Mouse (Mus musculus) G1E-ER4 (cell line): ENCODE data around the gene Rrn3. TPM values are rescaled to one million over a fixed set of nuclear protein-coding genes. Genes with fewer than 3 reads are reported as not detected.

Experiments used
- GATA1 ChIP-seq: IDR thresholded peaks from one replicate; pipeline ENCODE4 v1.8.0; 2012; ENCODE audit warnings: low read length, inconsistent platforms
- polyA plus RNA-seq: library from polyadenylated mRNA; stranded (reverse); fragments of >175 nt; gene quantifications from 2 replicates; pipeline ENCODE4 v1.2.3, GENCODE M21; 2012

The Rrn3 gene
- 27.4 and 28.7 TPM in 2 replicates for polyA plus RNA-seq

- TF ChIP-seq GATA1 = no peak
Observed at GRCm38 (mm10) chr16:13780353-13781036, at the start of gene Rrn3. Gene Rrn3 (plus strand): TSS chr16:13780708.

- no peak for TF ChIP-seq GATA1
Observed at GRCm38 (mm10) chr16:13732786-13733185, 47.7 kb upstream of the Rrn3 start.

DNA sequence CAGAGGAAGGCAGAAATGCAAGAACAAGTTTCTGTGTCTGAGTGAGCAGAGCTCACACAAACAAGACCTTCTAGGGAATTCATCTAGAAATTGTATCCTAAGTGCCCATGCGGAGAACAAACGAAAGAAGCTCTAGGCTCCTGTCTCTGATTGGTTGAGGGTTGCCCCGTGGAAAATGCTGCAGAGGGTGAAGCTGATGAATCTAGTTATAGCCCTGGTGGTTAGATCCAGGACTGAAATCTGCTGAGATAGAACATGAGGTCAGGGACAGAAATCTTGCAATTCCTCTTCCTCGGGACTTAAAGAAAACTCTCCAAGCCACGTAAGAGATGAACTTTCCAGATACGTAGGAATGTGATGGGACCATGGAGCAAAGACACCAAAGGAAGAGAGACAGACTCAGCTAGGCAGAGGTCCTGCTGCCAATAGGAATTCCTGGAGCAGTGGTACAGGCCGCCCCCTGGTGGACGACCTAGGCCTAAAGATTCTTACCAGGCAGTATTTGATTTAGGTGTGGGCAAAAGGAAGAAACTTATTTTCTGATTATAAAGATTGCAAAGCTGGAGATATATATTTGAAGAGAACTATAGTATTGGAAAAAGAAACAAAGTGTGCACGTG is 46.9 kb upstream of the Rrn3 start:
- no peak for TF ChIP-seq GATA1

- no peak for TF ChIP-seq GATA1
Observed at GRCm38 (mm10) chr16:13735977-13736376, 44.5 kb upstream of the Rrn3 start.

DNA sequence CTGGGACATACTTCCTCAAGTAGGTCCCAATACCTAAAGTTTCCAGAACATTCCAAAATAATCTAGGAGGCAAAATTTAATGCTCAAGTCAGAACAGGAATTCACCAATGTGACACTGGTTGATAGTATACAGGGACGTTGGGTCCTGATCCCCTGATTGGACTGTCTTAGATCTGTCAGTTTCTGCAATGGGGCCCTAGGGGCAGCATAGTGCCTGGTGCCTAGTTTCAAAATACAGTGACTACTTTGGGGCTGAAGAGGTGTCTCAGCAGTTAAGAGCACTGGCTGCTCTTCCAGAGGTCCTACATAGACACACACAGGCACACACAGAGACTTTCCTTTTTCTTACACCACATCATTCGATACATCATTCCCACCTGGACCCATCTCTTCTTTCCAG is 39.7 kb upstream of the Rrn3 start:
- no peak for TF ChIP-seq GATA1

- TF ChIP-seq GATA1 = no peak
Observed at GRCm38 (mm10) chr16:13747708-13748107, 32.8 kb upstream of the Rrn3 start.

DNA sequence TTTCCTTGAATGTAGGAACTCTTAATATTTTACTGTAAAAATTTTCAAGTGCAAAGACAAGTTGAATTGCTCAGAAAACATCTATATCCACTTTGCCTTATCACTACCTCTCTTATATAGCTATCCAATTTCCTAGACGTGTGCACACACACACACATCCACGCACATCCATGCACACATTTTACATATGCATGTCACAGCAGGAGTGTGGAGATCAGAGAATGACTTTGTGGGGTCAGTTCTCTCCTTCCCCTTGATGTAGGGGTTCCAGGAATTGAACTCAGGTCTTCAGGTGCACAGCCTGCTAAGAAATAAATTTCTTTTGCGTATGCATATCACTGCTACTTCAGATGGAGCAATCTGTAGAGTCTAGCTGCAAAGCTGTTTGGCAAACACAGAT is 32.4 kb upstream of the Rrn3 start:
- no peak for TF ChIP-seq GATA1

- no peak for TF ChIP-seq GATA1
Observed at GRCm38 (mm10) chr16:13749306-13749705, 31.2 kb upstream of the Rrn3 start.

DNA sequence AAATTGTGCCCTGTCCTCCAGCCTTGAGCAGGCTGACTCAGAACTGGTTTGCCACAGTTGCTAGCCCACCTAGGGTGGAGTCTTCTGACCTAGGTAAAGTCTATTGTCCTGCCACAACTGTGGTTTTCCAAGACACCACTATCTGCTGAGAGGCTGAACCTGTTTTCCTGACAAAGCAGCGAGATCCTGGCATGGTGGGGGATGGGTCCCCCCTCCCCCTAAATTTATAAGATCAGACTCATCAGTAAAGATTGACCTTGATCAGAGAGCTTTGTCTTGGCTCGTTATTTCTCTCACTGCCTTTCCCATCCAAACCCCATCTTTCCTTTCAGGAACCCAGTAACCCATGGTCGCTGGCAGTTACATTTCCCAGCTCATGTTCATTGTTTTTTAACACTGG is 30.5 kb upstream of the Rrn3 start:
- no peak for TF ChIP-seq GATA1

- no peak for TF ChIP-seq GATA1
Observed at GRCm38 (mm10) chr16:13750626-13751025, 29.9 kb upstream of the Rrn3 start.

DNA sequence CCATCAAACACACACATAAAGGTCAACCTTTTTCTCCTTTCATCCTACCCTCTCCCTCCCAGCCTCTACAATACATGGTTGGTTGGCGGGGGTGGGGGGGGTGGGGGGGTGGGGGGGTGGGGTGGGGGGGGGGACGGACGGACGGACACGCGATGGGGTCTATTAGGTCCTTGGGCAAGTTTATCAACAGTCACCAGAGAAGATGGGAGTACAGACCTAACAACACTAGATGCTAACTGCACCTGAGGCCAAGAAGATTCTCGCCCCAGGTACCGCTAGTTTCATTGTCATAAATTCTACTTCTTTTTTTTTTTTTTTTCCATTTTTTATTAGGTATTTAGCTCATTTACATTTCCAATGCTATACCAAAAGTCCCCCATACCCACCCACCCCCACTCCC is 26.5 kb upstream of the Rrn3 start:
- no peak for TF ChIP-seq GATA1

DNA sequence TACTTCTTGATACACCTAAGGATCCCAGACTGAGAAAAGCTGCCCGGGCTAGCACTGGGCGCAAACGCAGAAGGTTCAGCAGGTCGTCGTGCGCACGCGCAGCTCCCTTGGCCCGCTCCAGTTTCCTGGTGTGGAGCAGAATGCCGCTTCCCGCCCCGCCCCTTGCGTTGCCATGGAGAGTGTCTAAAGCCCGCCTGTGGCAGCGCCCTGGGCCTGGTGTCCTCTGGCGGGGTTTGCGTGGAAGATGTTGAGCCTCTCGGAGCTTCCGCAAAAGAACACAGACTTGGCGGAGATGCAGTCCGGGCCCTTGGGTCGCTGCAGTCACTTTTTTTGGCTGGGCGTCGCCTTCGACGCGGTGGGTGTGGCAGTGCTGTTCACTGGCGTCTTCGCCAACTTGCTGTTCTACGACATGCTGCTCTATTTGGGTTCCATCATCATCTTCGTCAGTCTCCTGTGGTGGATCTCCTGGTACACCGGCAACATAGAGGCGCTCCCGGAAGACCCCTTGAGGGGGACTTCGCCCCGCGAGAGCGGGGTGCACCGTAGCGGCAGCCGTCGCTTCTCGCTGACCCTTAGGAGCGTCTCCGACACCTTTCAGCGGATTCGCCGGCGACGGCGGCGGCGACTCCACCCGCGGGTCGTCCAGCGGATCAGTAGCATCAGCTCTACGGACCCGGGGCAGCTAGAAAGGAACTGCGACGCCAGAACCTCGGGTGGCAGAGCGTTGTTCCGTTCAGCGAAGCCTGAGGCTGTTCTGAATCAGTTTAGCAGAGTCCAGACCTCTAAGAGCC is 25.9 kb upstream of the Rrn3 start:
- no peak for TF ChIP-seq GATA1

- TF ChIP-seq GATA1 = no peak
Observed at GRCm38 (mm10) chr16:13757823-13758222, 22.7 kb upstream of the Rrn3 start.

DNA sequence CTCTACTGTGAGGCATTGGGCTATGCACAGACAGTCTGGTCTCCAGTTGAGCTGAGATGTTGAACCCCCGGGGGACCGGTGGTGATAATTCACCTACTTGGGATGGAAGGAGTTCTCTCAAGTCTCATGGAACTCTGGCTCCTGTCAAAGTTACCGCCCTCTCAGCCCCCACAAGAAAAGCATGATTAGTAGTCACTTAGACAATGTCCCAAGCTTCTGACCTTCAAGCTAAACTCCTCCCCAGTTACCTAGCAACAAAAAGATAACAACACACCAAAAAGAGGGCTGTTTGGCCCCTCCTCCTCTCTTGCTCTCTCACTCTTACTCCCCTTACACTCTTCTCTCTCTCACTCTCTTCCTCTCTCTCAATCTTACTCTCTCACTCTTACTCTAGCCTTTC is 16.0 kb upstream of the Rrn3 start:
- TF ChIP-seq GATA1 = no peak

GRCm38 (mm10) chr16:13766367-13766766 is 14.1 kb upstream of the Rrn3 start:
- TF ChIP-seq GATA1 = no peak

GRCm38 (mm10) chr16:13781216-13781615 is 708 bp downstream of the Rrn3 start:
- no peak for TF ChIP-seq GATA1
